Mouse (Mus musculus): ENCODE data around the gene Tmbim1.

Gene Tmbim1

GRCm38 (mm10) chr1:74277883-74278537 is 27.4 kb downstream of the Tmbim1 start:
- DNase-seq (ENCODE audit: low spot score): peak; percentile 63

GRCm38 (mm10) chr1:74277041-74277440 is 28.4 kb downstream of the Tmbim1 start:
- DNase-seq (ENCODE audit: low spot score): no peak

- DNase-seq (ENCODE audit: low spot score): peak; percentile 85
Measured at GRCm38 (mm10) chr1:74275015-74275414, 30.4 kb downstream of the Tmbim1 start.

GRCm38 (mm10) chr1:74271659-74272058 is 33.8 kb downstream of the Tmbim1 start:
- DNase-seq (ENCODE audit: low spot score): peak; percentile 97

GRCm38 (mm10) chr1:74268750-74269149 is 36.7 kb downstream of the Tmbim1 start:
- DNase-seq (ENCODE audit: low spot score): no peak

GRCm38 (mm10) chr1:74262510-74262909 is 42.9 kb downstream of the Tmbim1 start:
- no peak for DNase-seq (ENCODE audit: low spot score)

- DNase-seq (ENCODE audit: low spot score): no peak
Measured at GRCm38 (mm10) chr1:74256782-74257181, 48.6 kb downstream of the Tmbim1 start.

- no peak for DNase-seq (ENCODE audit: low spot score)
Measured at GRCm38 (mm10) chr1:74255704-74256345, 49.6 kb downstream of the Tmbim1 start.

GRCm38 (mm10) chr1:74250096-74250495 is 55.3 kb downstream of the Tmbim1 start:
- DNase-seq (ENCODE audit: low spot score): no peak

- DNase-seq (ENCODE audit: low spot score): no peak
Measured at GRCm38 (mm10) chr1:74249331-74249980, 56.0 kb downstream of the Tmbim1 start.

GRCm38 (mm10) chr1:74248799-74249198 is 56.6 kb downstream of the Tmbim1 start:
- DNase-seq (ENCODE audit: low spot score): peak; percentile 39

- DNase-seq (ENCODE audit: low spot score): no peak
Measured at GRCm38 (mm10) chr1:74245525-74245924, 59.9 kb downstream of the Tmbim1 start.

- DNase-seq (ENCODE audit: low spot score): no peak
Measured at GRCm38 (mm10) chr1:74240832-74241231, 64.6 kb downstream of the Tmbim1 start.

- DNase-seq (ENCODE audit: low spot score): peak; percentile 91
Measured at GRCm38 (mm10) chr1:74240311-74240710, 65.1 kb downstream of the Tmbim1 start.

GRCm38 (mm10) chr1:74239618-74240017 is 65.8 kb downstream of the Tmbim1 start:
- DNase-seq (ENCODE audit: low spot score): no peak

GRCm38 (mm10) chr1:74239162-74239561 is 66.3 kb downstream of the Tmbim1 start:
- no peak for DNase-seq (ENCODE audit: low spot score)

Data from MN1 (cell line).